Mouse (Mus musculus) limb, embryonic 11.5 days (tissue): ENCODE results near the gene Ficd. TPM values are rescaled to one million over a fixed set of nuclear protein-coding genes. Genes with fewer than 3 reads are reported as not detected.
"Not testable (repeated sequence)": the region's sequence is repeated elsewhere in the genome, so short reads cannot be mapped to it uniquely, and the experiment has no call there.

Experiments
- ATAC-seq: fragments of 200-750 bp; cut with Nextera tagmentation; 2 replicates; pipeline ENCODE4 v1.8.0; 2017; ENCODE audit warnings: low read depth; ENCODE audit not compliant: insufficient number of reproducible peaks, low FRiP score, low TSS enrichment
- DNase-seq: peaks from one replicate; pipeline ENCODE4 v3.0.0-alpha.2; 2015; ENCODE audit warnings: low spot score
- H3K27ac ChIP-seq: fragments of 300-500 bp; sonication (generic); replicated peaks from 2 replicates; pipeline ENCODE4 v1.5.1; 2014; ENCODE audit warnings: low read depth, mild to moderate bottlenecking, low read length
- H3K27me3 ChIP-seq: fragments of 300-500 bp; sonication (generic); 2 replicates; pipeline ENCODE4 v1.6.1; 2014; ENCODE audit warnings: mild to moderate bottlenecking, low read length, mixed read lengths; ENCODE audit not compliant: control insufficient read depth, insufficient read depth
- H3K36me3 ChIP-seq: fragments of 300-500 bp; sonication (generic); 2 replicates; pipeline ENCODE4 v1.6.1; 2014; ENCODE audit warnings: mild to moderate bottlenecking, low read length, moderate library complexity, mixed read lengths; ENCODE audit not compliant: control insufficient read depth, insufficient read depth
- H3K4me1 ChIP-seq: fragments of 300-500 bp; sonication (generic); 2 replicates; pipeline ENCODE4 v1.6.1; 2014; ENCODE audit warnings: low read length, mixed read lengths; ENCODE audit not compliant: control insufficient read depth, insufficient read depth
- H3K4me2 ChIP-seq: fragments of 300-500 bp; sonication (generic); 2 replicates; pipeline ENCODE4 v1.6.1; 2014; ENCODE audit warnings: low read depth, mild to moderate bottlenecking, moderate library complexity; ENCODE audit not compliant: severe bottlenecking
- H3K4me3 ChIP-seq: fragments of 300-500 bp; sonication (generic); 2 replicates; pipeline ENCODE4 v1.5.1; 2014; ENCODE audit warnings: low read depth, low read length
- H3K9ac ChIP-seq: fragments of 300-500 bp; sonication (generic); 2 replicates; pipeline ENCODE4 v1.6.1; 2014; ENCODE audit warnings: mild to moderate bottlenecking, low read length
- H3K9me3 ChIP-seq: fragments of 300-500 bp; sonication (generic); 2 replicates; pipeline ENCODE4 v1.6.1; 2016; ENCODE audit warnings: low read length; ENCODE audit not compliant: control insufficient read depth
- WGBS: fragments of 180-500 bp; shearing (Covaris S2); extraction: QIAGEN DNeasy Blood & Tissue Kit; methylation state at CpG from one replicate; pipeline ENCODE4 v1.1.7; 2014; 5-methylcytosine and 5-hydroxymethylcytosine counted together
- polyA plus RNA-seq: library from polyadenylated mRNA; unstranded; fragments of >200 nt; fragmentation: Nextera tagmentation; extraction: Ambion mirVana; gene quantifications from 2 replicates; pipeline ENCODE4 v1.2.1, GENCODE M21; 2014

Ficd gene
- polyA plus RNA-seq, 1 experiment from 2014 or later, result 3.7 TPM

- H3K27me3 ChIP-seq, result no peaks in the 10 kb centered on the region
- peaks cover 6% of the 10 kb centered on the region; the same call in 1 of the 2 replicates for H3K36me3 ChIP-seq
- H3K9ac ChIP-seq, result no peak overlapping the region
- peak overlapping the region; percentile 80 for H3K4me2 ChIP-seq
- no peak overlapping the region for H3K27ac ChIP-seq
- WGBS, result under 1% methylated on average over 7 of the region's 7 CpGs
- ATAC-seq (no peak), DNase-seq (peak; percentile 96)
- peaks cover 4% of the 10 kb centered on the region for H3K4me1 ChIP-seq
- H3K9me3 ChIP-seq, result no peaks in the 10 kb centered on the region
- peak overlapping the region; percentile 100 for H3K4me3 ChIP-seq
These were observed 38.1 kb downstream of the Ficd start for GRCm38 (mm10) chr5:113773664-113774063.

- Histone ChIP-seq H3K4me2 (no peak overlapping the region), H3K4me1 (no peaks in the 10 kb centered on the region), H3K36me3 (peaks cover 6% of the 10 kb centered on the region; the same call in 1 of the 2 replicates), H3K9me3 (no peaks in the 10 kb centered on the region), H3K4me3 (no peak overlapping the region), H3K27me3 (no peaks in the 10 kb centered on the region), H3K27ac (no peak overlapping the region), H3K9ac (no peak overlapping the region)
- DNase-seq, result no peak
- WGBS, result 92% methylated on average over 10 of the region's 10 CpGs
- no peak for ATAC-seq
These were observed 40.0 kb downstream of the Ficd start for GRCm38 (mm10) chr5:113775585-113775984.

- H3K4me1 ChIP-seq, result peaks cover 5% of the 10 kb centered on the region; the same call in 1 of the 2 replicates
- no peak overlapping the region for H3K4me2 ChIP-seq
- ATAC-seq (no peak), DNase-seq (no peak)
- no peak overlapping the region for H3K4me3 ChIP-seq
- no peaks in the 10 kb centered on the region for H3K9me3 ChIP-seq
- no peaks in the 10 kb centered on the region for H3K27me3 ChIP-seq
- 94% methylated on average over 15 of the region's 15 CpGs for WGBS
- no peak overlapping the region for H3K9ac ChIP-seq
- H3K36me3 ChIP-seq, result peaks cover 6% of the 10 kb centered on the region; the same call in 1 of the 2 replicates
- no peak overlapping the region for H3K27ac ChIP-seq
These were observed 40.7 kb downstream of the Ficd start for GRCm38 (mm10) chr5:113776128-113776895.

- DNase-seq, result no peak
- H3K27me3 ChIP-seq, result no peaks in the 10 kb centered on the region
- H3K36me3 ChIP-seq, result peaks cover 6% of the 10 kb centered on the region; the same call in 1 of the 2 replicates
- peaks cover 6% of the 10 kb centered on the region; the same call in 1 of the 2 replicates for H3K4me1 ChIP-seq
- no peak overlapping the region for H3K4me3 ChIP-seq
- ATAC-seq, result no peak
- H3K9me3 ChIP-seq, result no peaks in the 10 kb centered on the region
- no peak overlapping the region for H3K27ac ChIP-seq
- H3K4me2 ChIP-seq, result no peak overlapping the region
- H3K9ac ChIP-seq, result no peak overlapping the region
- WGBS, result 93% methylated on average over 8 of the region's 8 CpGs
These were observed 41.3 kb downstream of the Ficd start for GRCm38 (mm10) chr5:113776896-113777226.

- not testable (repeated sequence) for H3K4me2 ChIP-seq, H3K9ac ChIP-seq, H3K4me3 ChIP-seq, H3K27ac ChIP-seq, H3K27me3 ChIP-seq, ATAC-seq, H3K36me3 ChIP-seq, H3K9me3 ChIP-seq, H3K4me1 ChIP-seq, DNase-seq
- WGBS, result 90% methylated on average over 8 of the region's 8 CpGs
These were observed 42.1 kb downstream of the Ficd start for GRCm38 (mm10) chr5:113777728-113778127.

- no peak overlapping the region for H3K27ac ChIP-seq
- peaks cover 6% of the 10 kb centered on the region; the same call in 1 of the 2 replicates for H3K36me3 ChIP-seq
- H3K4me2 ChIP-seq, result no peak overlapping the region
- no peak overlapping the region for H3K4me3 ChIP-seq
- H3K27me3 ChIP-seq, result no peaks in the 10 kb centered on the region
- H3K9me3 ChIP-seq, result no peaks in the 10 kb centered on the region
- H3K9ac ChIP-seq, result no peak overlapping the region
- peaks cover 20% of the 10 kb centered on the region for H3K4me1 ChIP-seq
- ATAC-seq (no peak), DNase-seq (no peak)
- 76% methylated on average over 5 of the region's 5 CpGs for WGBS
These were observed 44.0 kb downstream of the Ficd start for GRCm38 (mm10) chr5:113779569-113779968.

GRCm38 (mm10) chr5:113780082-113780752 lies 44.6 kb downstream of the Ficd start:
- Histone ChIP-seq H3K4me2 (no peak overlapping the region), H3K9ac (no peak overlapping the region), H3K36me3 (peaks cover 2% of the 10 kb centered on the region; the same call in 1 of the 2 replicates), H3K9me3 (no peaks in the 10 kb centered on the region), H3K4me3 (no peak overlapping the region), H3K27ac (no peak overlapping the region), H3K4me1 (peaks cover 23% of the 10 kb centered on the region), H3K27me3 (no peaks in the 10 kb centered on the region)
- ATAC-seq (peak; percentile 23; the same call in 1 of the 2 replicates), DNase-seq (no peak)
- 96% methylated on average over 3 of the region's 3 CpGs for WGBS

GRCm38 (mm10) chr5:113780763-113781162 lies 45.2 kb downstream of the Ficd start:
- ATAC-seq, result no peak
- H3K9ac ChIP-seq, result no peak overlapping the region
- peaks cover 1% of the 10 kb centered on the region; the same call in 1 of the 2 replicates for H3K36me3 ChIP-seq
- no peak overlapping the region for H3K4me2 ChIP-seq
- H3K4me1 ChIP-seq, result peaks cover 23% of the 10 kb centered on the region
- peak overlapping the region; percentile 42; the same call in 1 of the 2 replicates for H3K27ac ChIP-seq
- H3K27me3 ChIP-seq, result no peaks in the 10 kb centered on the region
- H3K4me3 ChIP-seq, result no peak overlapping the region
- no peak for DNase-seq
- 84% methylated on average over 5 of the region's 5 CpGs for WGBS
- H3K9me3 ChIP-seq, result no peaks in the 10 kb centered on the region
